Mouse (Mus musculus): ENCODE measurements around the gene Clip2. TPM values are rescaled to one million over a fixed set of nuclear protein-coding genes. Genes with fewer than 3 reads are reported as not detected.

The Clip2 gene
- total and polyA plus RNA-seq, 3 experiments: 3.5 to 7.4 TPM; not detected in 1

GRCm38 (mm10) chr5:134581146-134581545 is 28.9 kb upstream of the Clip2 start, which contains the start of gene Rfc2:
Gene Rfc2, plus strand, starts transcription at chr5:134581366.
- no peaks in the 10 kb centered on the region for H3K27me3 ChIP-seq (ENCODE audit: control insufficient read depth in 1 of 2, insufficient read depth in 2 of 2, low read length in 2 of 2)
- no peak for TF ChIP-seq CTCF (IDR thresholded peaks at IDR 0.05 in 2 of 3, conservative IDR thresholded peaks at IDR 0.05 in 1 of 3; ENCODE audit: control insufficient read depth in 1 of 3, insufficient read depth in 1 of 3, low read depth in 2 of 3, low read length in 3 of 3, poor library complexity in 1 of 3, severe bottlenecking in 1 of 3)
- no peak for TF ChIP-seq GABPA (IDR thresholded peaks at IDR 0.05; ENCODE audit: low read depth, low read length)
- no peak for TF ChIP-seq USF2 (IDR thresholded peaks at IDR 0.05; ENCODE audit: borderline replicate concordance in 1 of 2, insufficient read depth in 1 of 2, low read depth in 1 of 2, low read length in 2 of 2)
- TF ChIP-seq UBTF (IDR thresholded peaks at IDR 0.05; ENCODE audit: borderline replicate concordance, insufficient read depth, low read depth, low read length): no peak
- no peak for TF ChIP-seq POLR2A (IDR thresholded peaks at IDR 0.05; ENCODE audit: control insufficient read depth in 1 of 2, insufficient read depth in 1 of 2, low read depth in 1 of 2, low read length in 2 of 2, poor library complexity in 1 of 2)
- no peak for TF ChIP-seq MAFK (IDR thresholded peaks at IDR 0.05; ENCODE audit: borderline replicate concordance, low read depth, low read length)
- no peak for TF ChIP-seq HCFC1 (IDR thresholded peaks at IDR 0.05; ENCODE audit: low read depth, low read length)
- TF ChIP-seq POLR2AphosphoS5 (IDR thresholded peaks at IDR 0.05; ENCODE audit: borderline replicate concordance, low read depth, low read length): no peak
- no peak for TF ChIP-seq POLR2AphosphoS2 (IDR thresholded peaks at IDR 0.05; ENCODE audit: low read length)
- no peak for TF ChIP-seq MYB (IDR thresholded peaks at IDR 0.05; ENCODE audit: low read depth, low read length)
- no peak for TF ChIP-seq E2F4 (IDR thresholded peaks at IDR 0.05; ENCODE audit: borderline replicate concordance, low read depth, low read length)
- TF ChIP-seq SMC3 (IDR thresholded peaks at IDR 0.05; ENCODE audit: low read depth, low read length): no peak
- no peak for TF ChIP-seq ETS1 (IDR thresholded peaks at IDR 0.05; ENCODE audit: low read depth, low read length)
- TF ChIP-seq MAX (IDR thresholded peaks at IDR 0.05; ENCODE audit: low read length): no peak
- TF ChIP-seq JUND (IDR thresholded peaks at IDR 0.05; ENCODE audit: low read depth, low read length): no peak
- no peak for DNase-seq (ENCODE audit: low read depth, low spot score)
- H3K4me1 ChIP-seq (ENCODE audit: control insufficient read depth in 1 of 2, insufficient read depth in 2 of 2, low read length in 2 of 2): peaks cover 2 to 28% of the 10 kb centered on the region in 2 experiments
- peaks cover 0 to 21% of the 10 kb centered on the region in 2 experiments; a peak in 2 of 4 replicates for H3K36me3 ChIP-seq (ENCODE audit: control insufficient read depth in 1 of 2, insufficient read depth in 2 of 2, low read length in 2 of 2)
- H3K9ac ChIP-seq (ENCODE audit: control insufficient read depth, low read depth, low read length, poor library complexity, severe bottlenecking): peak within 1 kb of the TSS; percentile 23; the same call in 1 of the 2 replicates
- H3K4me3 ChIP-seq (ENCODE audit: control insufficient read depth in 1 of 2, insufficient read depth in 1 of 2, low read depth in 2 of 2, low read length in 2 of 2): no peak within 1 kb of the TSS
- H3K9me3 ChIP-seq (replicated peaks; ENCODE audit: insufficient read depth, low read length): no peaks in the 10 kb centered on the region
- no peak within 1 kb of the TSS for H3K27ac ChIP-seq (ENCODE audit: control insufficient read depth, low read depth, low read length)
- peaks cover 19% of the 10 kb centered on the region for H3K79me2 ChIP-seq (ENCODE audit: control insufficient read depth, insufficient read depth, low read length, poor library complexity)

DNA sequence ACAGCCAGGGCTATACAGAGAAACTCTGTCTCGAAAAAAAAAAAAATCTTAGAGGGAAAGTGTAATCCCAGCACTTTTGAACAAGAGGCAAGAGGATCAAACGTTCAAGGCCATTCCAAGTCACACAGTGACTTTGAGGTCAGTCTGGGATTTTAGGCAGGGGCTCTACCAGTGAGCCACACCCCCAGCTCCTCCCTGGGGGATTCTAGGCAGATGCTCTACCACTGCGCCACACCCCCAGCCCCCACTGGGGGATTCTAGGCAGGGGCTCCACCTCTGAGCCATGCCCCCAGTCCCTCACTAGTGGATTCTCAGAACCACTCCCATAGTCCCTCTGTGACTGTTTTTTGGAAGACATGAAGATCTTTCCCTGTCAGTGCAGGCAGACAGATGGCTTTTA is 26.9 kb upstream of the Clip2 start:
- Histone ChIP-seq H3K27me3 (ENCODE audit: control insufficient read depth in 1 of 2, insufficient read depth in 2 of 2, low read length in 2 of 2) (no peaks in the 10 kb centered on the region), H3K27ac (ENCODE audit: control insufficient read depth, low read depth, low read length) (no peak overlapping the region), H3K36me3 (ENCODE audit: control insufficient read depth in 1 of 2, insufficient read depth in 2 of 2, low read length in 2 of 2) (peaks cover 0 to 7% of the 10 kb centered on the region in 2 experiments; a peak in 2 of 4 replicates), H3K79me2 (ENCODE audit: control insufficient read depth, insufficient read depth, low read length, poor library complexity) (peaks cover 7% of the 10 kb centered on the region), H3K9me3 (replicated peaks; ENCODE audit: insufficient read depth, low read length) (no peaks in the 10 kb centered on the region), H3K4me3 (ENCODE audit: control insufficient read depth in 1 of 2, insufficient read depth in 1 of 2, low read depth in 2 of 2, low read length in 2 of 2) (no peak overlapping the region), H3K4me1 (ENCODE audit: control insufficient read depth in 1 of 2, insufficient read depth in 2 of 2, low read length in 2 of 2) (peaks cover 4 to 15% of the 10 kb centered on the region in 2 experiments), H3K9ac (ENCODE audit: control insufficient read depth, low read depth, low read length, poor library complexity, severe bottlenecking) (no peak overlapping the region)
- TF ChIP-seq CHD1 (IDR thresholded peaks at IDR 0.05; ENCODE audit: low read depth, low read length): no peak
- no peak for TF ChIP-seq MXI1 (IDR thresholded peaks at IDR 0.05; ENCODE audit: low read depth, low read length)
- TF ChIP-seq CHD2 (IDR thresholded peaks at IDR 0.05; ENCODE audit: low read length): no peak
- no peak for TF ChIP-seq RAD21 (IDR thresholded peaks at IDR 0.05; ENCODE audit: low read depth, low read length)
- TF ChIP-seq POLR2AphosphoS5 (IDR thresholded peaks at IDR 0.05; ENCODE audit: borderline replicate concordance, low read depth, low read length): no peak
- TF ChIP-seq USF1 (IDR thresholded peaks at IDR 0.05; ENCODE audit: low read depth, low read length): no peak
- no peak for TF ChIP-seq HCFC1 (IDR thresholded peaks at IDR 0.05; ENCODE audit: low read depth, low read length)
- no peak for TF ChIP-seq GABPA (IDR thresholded peaks at IDR 0.05; ENCODE audit: low read depth, low read length)
- TF ChIP-seq MAX (IDR thresholded peaks at IDR 0.05; ENCODE audit: low read length): no peak
- TF ChIP-seq KAT2A (conservative IDR thresholded peaks at IDR 0.05; ENCODE audit: low read depth, low read length): no peak
- DNase-seq (ENCODE audit: low read depth, low spot score): no peak

Measured in MEL (cell line).